In the genomic region with DNA sequence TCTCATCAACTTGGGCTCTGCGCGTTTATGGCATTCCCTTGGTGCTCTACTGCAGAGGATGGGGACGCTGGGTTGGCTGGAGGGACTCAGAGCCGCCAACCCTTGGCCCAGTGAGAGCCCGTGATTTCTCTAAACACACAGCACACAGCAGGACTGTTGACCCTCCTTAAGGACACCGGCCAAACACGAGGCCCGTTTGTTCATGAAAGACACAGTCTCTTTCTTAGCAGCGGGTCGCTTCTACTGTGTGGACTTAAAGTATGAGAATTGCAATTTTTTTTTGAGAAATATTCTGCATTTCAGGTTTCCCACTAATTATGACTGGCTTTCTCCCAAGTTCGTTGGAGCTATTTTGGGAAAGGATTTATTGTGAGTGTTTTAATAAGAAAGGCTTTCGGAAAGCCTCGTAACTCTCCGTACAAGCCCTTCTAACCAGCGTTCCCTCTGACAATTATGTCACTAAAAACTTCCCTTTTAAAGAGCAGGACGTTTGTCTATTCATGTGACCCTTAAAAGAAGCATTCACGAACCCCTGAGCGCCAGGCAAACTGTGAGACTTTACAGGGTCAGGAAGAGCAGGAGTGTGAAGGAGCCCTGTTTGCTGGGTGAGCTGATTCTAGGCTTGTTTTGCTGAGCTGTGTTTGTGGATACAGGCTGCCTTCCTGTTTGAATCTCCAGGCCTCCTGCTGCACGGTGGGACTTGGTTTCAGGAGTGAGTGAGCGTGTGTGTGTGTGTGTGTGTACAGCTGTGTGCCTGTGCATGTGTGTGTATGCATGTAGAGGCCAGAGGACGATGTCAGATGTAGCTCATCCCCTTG, we compare ENCODE assay signal across 10 mouse cellular contexts.
DNase-seq lines count a peak whose midpoint lies in the region; ATAC-seq and TF ChIP-seq lines count a peak whose summit lies in the region.
"Had no signal": no experiment of that assay in that cellular context is flagged by ENCODE, and none has a peak within 500 bp of the region (broad histone marks: within the 10 kb centered on the region; RNA-seq: fewer than 3 reads in every experiment).

No protein-coding gene starts in this region.

- ATAC-seq in megakaryocyte, adult 5-6 weeks (ENCODE audit: poor library complexity, severe bottlenecking), result no peak
- peak; percentile 26 for ATAC-seq in forebrain, postnatal 0 days
- ATAC-seq in neural tube, embryonic 15.5 days (ENCODE audit: low FRiP score), result no peak

- 18% methylated on average over 21 of the region's 21 CpGs for WGBS in forebrain, postnatal 0 days
- 31% methylated on average over 21 of the region's 21 CpGs for WGBS in neural tube, embryonic 15.5 days

- H3K4me2 ChIP-seq in forebrain, postnatal 0 days (ENCODE audit: low read depth), result no peak overlapping the region
- H3K4me2 ChIP-seq in neural tube, embryonic 15.5 days, result no peak overlapping the region
- H3K4me2 ChIP-seq: liver, embryonic 15.5 days; neural tube, embryonic 12.5 days had no signal

- no peaks in the 10 kb centered on the region for H3K9me3 ChIP-seq in megakaryocyte, embryonic 14.5 days
- no peaks in the 10 kb centered on the region for H3K9me3 ChIP-seq in forebrain, postnatal 0 days (ENCODE audit: low read length)
- H3K9me3 ChIP-seq in neural tube, embryonic 15.5 days (replicated peaks), result no peaks in the 10 kb centered on the region
- H3K9me3 ChIP-seq: liver, embryonic 15.5 days; neural tube, embryonic 12.5 days had no signal

- intact Hi-C loops in gastrocnemius, adult 2 months (cut with DNase I), result no loop called here
- intact Hi-C loops in gastrocnemius, postnatal 14 days (cut with DNase I; ENCODE audit: low total_unique reads), result loop anchor here (10.0 kb wide), 1 partner anchor 123 kb away; the partner anchor contains the start of gene Chst11

- no peak for TF ChIP-seq CTCF in gastrocnemius, adult 2 months (IDR thresholded peaks at IDR 0.05)
- TF ChIP-seq CTCF in forebrain, postnatal 0 days (IDR thresholded peaks at IDR 0.05; ENCODE audit: low read depth), result no peak

- peaks cover 96% of the 10 kb centered on the region for H3K4me1 ChIP-seq in megakaryocyte, embryonic 14.5 days
- H3K4me1 ChIP-seq in forebrain, postnatal 0 days (ENCODE audit: insufficient read depth), result peaks cover 39% of the 10 kb centered on the region
- peaks cover 56% of the 10 kb centered on the region for H3K4me1 ChIP-seq in neural tube, embryonic 15.5 days

- H3K27me3 ChIP-seq in megakaryocyte, embryonic 14.5 days (replicated peaks), result no peaks in the 10 kb centered on the region
- H3K27me3 ChIP-seq in forebrain, postnatal 0 days (ENCODE audit: insufficient read depth, low read length), result no peaks in the 10 kb centered on the region
- no peaks in the 10 kb centered on the region for H3K27me3 ChIP-seq in neural tube, embryonic 15.5 days (replicated peaks)
- H3K27me3 ChIP-seq: liver, embryonic 15.5 days; neural tube, embryonic 12.5 days had no signal

- H3K4me3 ChIP-seq in gastrocnemius, adult 2 months, result no peak overlapping the region
- H3K4me3 ChIP-seq in megakaryocyte, embryonic 14.5 days (replicated peaks), result peak overlapping the region; percentile 68
- H3K4me3 ChIP-seq in forebrain, postnatal 0 days (ENCODE audit: low read depth, low read length), result no peak overlapping the region
- H3K4me3 ChIP-seq in neural tube, embryonic 15.5 days (replicated peaks), result no peak overlapping the region
- H3K4me3 ChIP-seq: liver, embryonic 15.5 days; neural tube, embryonic 12.5 days had no signal

- peaks cover 36% of the 10 kb centered on the region for H3K36me3 ChIP-seq in megakaryocyte, embryonic 14.5 days (replicated peaks; ENCODE audit: low read length)
- no peaks in the 10 kb centered on the region for H3K36me3 ChIP-seq in forebrain, postnatal 0 days (ENCODE audit: insufficient read depth)
- H3K36me3 ChIP-seq in neural tube, embryonic 15.5 days, result no peaks in the 10 kb centered on the region
- H3K36me3 ChIP-seq: liver, embryonic 15.5 days; neural tube, embryonic 12.5 days had no signal

- DNase-seq in gastrocnemius, adult 2 months, result peak; percentile 23
- no peak for DNase-seq in gastrocnemius, postnatal 14 days
- DNase-seq in forebrain, postnatal 0 days, result peak; percentile 60
- DNase-seq in urinary bladder, adult 18-20 months (ENCODE audit: low spot score in 2 of 2), result no peak
- DNase-seq in adrenal gland, postnatal 25 days, result no peak

- H3K27ac ChIP-seq in gastrocnemius, adult 2 months, result no peak overlapping the region
- 0 out of 2 replicates have a peak overlapping the region, but pooled peaks have one; percentile 62 for H3K27ac ChIP-seq in forebrain, postnatal 0 days (ENCODE audit: low read depth, low read length)
- H3K27ac ChIP-seq in neural tube, embryonic 15.5 days (replicated peaks), result peak overlapping the region; percentile 51
- H3K27ac ChIP-seq: liver, embryonic 15.5 days; neural tube, embryonic 12.5 days had no signal

- H3K9ac ChIP-seq in forebrain, postnatal 0 days, result no peak overlapping the region
- H3K9ac ChIP-seq in neural tube, embryonic 15.5 days (replicated peaks), result no peak overlapping the region
- H3K9ac ChIP-seq: liver, embryonic 15.5 days; neural tube, embryonic 12.5 days had no signal

Comparison
In these comparisons a context has a peak if more than half of its experiments do, and no peak if none do; other contexts are left out.
1. DNase-seq: peak in gastrocnemius, adult 2 months (single experiment) and forebrain, postnatal 0 days (single experiment); none in gastrocnemius, postnatal 14 days (single experiment), urinary bladder, adult 18-20 months (0 of 2) and adrenal gland, postnatal 25 days (single experiment).